Mouse (Mus musculus): ENCODE measurements at regions not wholly inside any gene's neighbourhood (a gene's known extent, or its start where the extent isn't known, plus 50 kb on each side); places are given as distances from the start of the nearest gene placed in this dataset.

DNA sequence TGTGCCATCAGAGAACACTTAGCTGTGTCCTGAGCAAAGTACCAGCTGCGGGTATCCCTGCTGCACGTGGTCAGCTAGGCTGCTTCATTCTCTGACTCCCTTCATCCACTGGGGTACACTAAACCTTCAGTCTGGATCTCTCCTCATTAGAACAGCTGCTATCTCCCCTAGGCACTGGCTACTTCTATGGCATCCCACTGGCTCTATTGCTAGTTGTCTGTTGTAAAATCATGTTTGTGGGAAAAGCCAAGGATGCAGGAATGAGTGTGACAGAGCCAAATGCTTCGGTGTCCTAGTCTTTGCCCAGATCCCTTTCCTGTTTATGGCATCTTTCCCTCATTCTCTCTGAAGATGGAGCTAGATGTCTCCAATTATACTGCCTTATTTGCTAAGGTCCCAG, 440.9 kb downstream of the Nbas start:
- Histone ChIP-seq H3K27me3 (ENCODE audit: control insufficient read depth, insufficient read depth, insufficient read length) (no peaks in the 10 kb centered on the region), H3K4me2 (ENCODE audit: low read depth) (no peak overlapping the region), H3K4me3 (no peak overlapping the region), H3ac (ENCODE audit: control insufficient read depth, insufficient read length) (no peak overlapping the region), H3K79me2 (ENCODE audit: control insufficient read depth, insufficient read depth) (no peaks in the 10 kb centered on the region), H3K36me3 (ENCODE audit: control insufficient read depth, insufficient read depth) (no peaks in the 10 kb centered on the region)
- TF ChIP-seq REST (IDR thresholded peaks at IDR 0.05; ENCODE audit: insufficient read depth, insufficient read length), result no peak
- no peak for TF ChIP-seq POLR2AphosphoS2 (IDR thresholded peaks at IDR 0.05; ENCODE audit: insufficient read length, low read depth)
- no peak for TF ChIP-seq MYOG (IDR thresholded peaks at IDR 0.05; ENCODE audit: control insufficient read depth in 1 of 3, insufficient read depth in 1 of 3, insufficient read length in 2 of 3, low read depth in 2 of 3)
- no peak for TF ChIP-seq SRF (IDR thresholded peaks at IDR 0.05; ENCODE audit: control insufficient read depth, insufficient read length, low read depth)
- no peak for TF ChIP-seq TCF3 (IDR thresholded peaks at IDR 0.05; ENCODE audit: insufficient read length, low read depth)
- TF ChIP-seq TCF12 (IDR thresholded peaks at IDR 0.05; ENCODE audit: insufficient read depth, poor library complexity, severe bottlenecking), result no peak
- no peak for TF ChIP-seq USF1 (IDR thresholded peaks at IDR 0.05; ENCODE audit: low read depth)
- no peak for TF ChIP-seq POLR2A (IDR thresholded peaks at IDR 0.05; ENCODE audit: insufficient read length, low read depth)
- no peak for TF ChIP-seq MAX (IDR thresholded peaks at IDR 0.05; ENCODE audit: low read depth)
- no peak for TF ChIP-seq MYOD1 (IDR thresholded peaks at IDR 0.05; ENCODE audit: control insufficient read depth in 1 of 3, insufficient read length in 2 of 3, low read depth in 2 of 3)

DNA sequence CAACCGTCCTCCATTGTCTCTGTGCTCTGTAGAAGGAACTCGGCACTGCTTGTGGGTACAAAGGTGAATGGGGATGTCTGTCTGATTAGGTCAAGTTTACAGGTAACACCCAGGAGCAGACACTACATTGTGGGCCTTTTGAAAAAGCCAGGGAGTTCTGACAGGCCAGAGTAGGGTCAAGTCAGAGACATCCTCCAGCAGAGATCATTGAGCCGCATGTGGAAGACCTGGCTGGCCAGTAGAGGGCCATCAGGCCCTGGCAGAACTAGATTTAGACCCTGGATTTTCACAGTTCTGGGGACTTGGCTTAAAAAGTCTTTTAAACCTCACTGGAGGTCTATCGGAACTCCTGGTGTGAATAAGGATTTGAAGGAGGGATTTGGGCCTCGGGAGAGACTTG, 438.8 kb downstream of the Nbas start:
- Histone ChIP-seq H3K4me3 (no peak overlapping the region), H3K36me3 (ENCODE audit: control insufficient read depth, insufficient read depth) (no peaks in the 10 kb centered on the region), H3K27me3 (ENCODE audit: control insufficient read depth, insufficient read depth, insufficient read length) (no peaks in the 10 kb centered on the region), H3K4me2 (ENCODE audit: low read depth) (no peak overlapping the region), H3K79me2 (ENCODE audit: control insufficient read depth, insufficient read depth) (no peaks in the 10 kb centered on the region), H3ac (ENCODE audit: control insufficient read depth, insufficient read length) (no peak overlapping the region)
- TF ChIP-seq MYOD1 (IDR thresholded peaks at IDR 0.05; ENCODE audit: control insufficient read depth in 1 of 3, insufficient read length in 2 of 3, low read depth in 2 of 3) (no peak), POLR2A (IDR thresholded peaks at IDR 0.05; ENCODE audit: insufficient read length, low read depth) (no peak), TCF3 (IDR thresholded peaks at IDR 0.05; ENCODE audit: insufficient read length, low read depth) (no peak), REST (IDR thresholded peaks at IDR 0.05; ENCODE audit: insufficient read depth, insufficient read length) (no peak), E2F4 (IDR thresholded peaks at IDR 0.05; ENCODE audit: insufficient read depth) (no peak), SRF (IDR thresholded peaks at IDR 0.05; ENCODE audit: control insufficient read depth, insufficient read length, low read depth) (no peak), POLR2AphosphoS2 (IDR thresholded peaks at IDR 0.05; ENCODE audit: insufficient read length, low read depth) (no peak), TCF12 (IDR thresholded peaks at IDR 0.05; ENCODE audit: insufficient read depth, poor library complexity, severe bottlenecking) (no peak), CEBPB (IDR thresholded peaks at IDR 0.05; ENCODE audit: insufficient read depth, poor library complexity, severe bottlenecking) (no peak), USF1 (IDR thresholded peaks at IDR 0.05; ENCODE audit: low read depth) (no peak), MAX (IDR thresholded peaks at IDR 0.05; ENCODE audit: low read depth) (no peak), MYOG (IDR thresholded peaks at IDR 0.05; ENCODE audit: control insufficient read depth in 1 of 3, insufficient read depth in 1 of 3, insufficient read length in 2 of 3, low read depth in 2 of 3) (no peak)

- H3K36me3 ChIP-seq (ENCODE audit: control insufficient read depth, insufficient read depth), result no peaks in the 10 kb centered on the region
- no peaks in the 10 kb centered on the region for H3K79me2 ChIP-seq (ENCODE audit: control insufficient read depth, insufficient read depth)
- no peak overlapping the region for H3K4me3 ChIP-seq
- TF ChIP-seq USF1 (IDR thresholded peaks at IDR 0.05; ENCODE audit: low read depth), result no peak
- TF ChIP-seq CEBPB (IDR thresholded peaks at IDR 0.05; ENCODE audit: insufficient read depth, poor library complexity, severe bottlenecking), result no peak
- no peak overlapping the region for H3K4me2 ChIP-seq (ENCODE audit: low read depth)
- H3ac ChIP-seq (ENCODE audit: control insufficient read depth, insufficient read length), result no peak overlapping the region
- no peaks in the 10 kb centered on the region for H3K27me3 ChIP-seq (ENCODE audit: control insufficient read depth, insufficient read depth, insufficient read length)
Measured at GRCm38 (mm10) chr12:13706510-13706909, 437.6 kb downstream of the Nbas start.

DNA sequence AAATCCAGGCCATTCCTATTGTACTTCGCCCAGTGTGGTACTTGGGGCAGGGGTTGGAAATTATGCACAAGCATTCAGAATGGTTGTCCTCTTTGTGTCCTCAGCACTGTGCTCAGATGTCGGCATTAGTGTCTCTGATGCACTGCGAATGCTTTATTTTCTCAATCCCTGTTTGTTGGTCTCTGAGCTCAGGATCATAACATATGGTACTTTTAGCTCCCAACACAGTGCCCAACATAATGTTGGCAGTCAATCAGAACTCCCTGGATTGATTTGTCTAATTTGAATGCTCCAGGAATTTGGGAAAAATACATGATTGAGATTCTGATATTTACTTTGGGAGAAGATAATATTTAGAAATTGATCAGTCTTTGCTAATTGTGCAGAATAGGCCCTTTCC, 434.7 kb downstream of the Nbas start:
- H3K27me3 ChIP-seq (ENCODE audit: control insufficient read depth, insufficient read depth, insufficient read length), result no peaks in the 10 kb centered on the region
- TF ChIP-seq SRF (IDR thresholded peaks at IDR 0.05; ENCODE audit: control insufficient read depth, insufficient read length, low read depth), result no peak

GRCm38 (mm10) chr12:13699858-13700257, 430.9 kb downstream of the Nbas start:
- Histone ChIP-seq H3K4me2 (ENCODE audit: low read depth) (no peak overlapping the region), H3K4me3 (no peak overlapping the region), H3K27me3 (ENCODE audit: control insufficient read depth, insufficient read depth, insufficient read length) (no peaks in the 10 kb centered on the region), H3K36me3 (ENCODE audit: control insufficient read depth, insufficient read depth) (no peaks in the 10 kb centered on the region), H3K79me2 (ENCODE audit: control insufficient read depth, insufficient read depth) (no peaks in the 10 kb centered on the region), H3ac (ENCODE audit: control insufficient read depth, insufficient read length) (no peak overlapping the region)
- TF ChIP-seq TCF3 (IDR thresholded peaks at IDR 0.05; ENCODE audit: insufficient read length, low read depth) (no peak), SRF (IDR thresholded peaks at IDR 0.05; ENCODE audit: control insufficient read depth, insufficient read length, low read depth) (no peak), MYOG (IDR thresholded peaks at IDR 0.05; ENCODE audit: control insufficient read depth in 1 of 3, insufficient read depth in 1 of 3, insufficient read length in 2 of 3, low read depth in 2 of 3) (no peak), MYOD1 (IDR thresholded peaks at IDR 0.05; ENCODE audit: control insufficient read depth in 1 of 3, insufficient read length in 2 of 3, low read depth in 2 of 3) (no peak), E2F4 (IDR thresholded peaks at IDR 0.05; ENCODE audit: insufficient read depth) (no peak), REST (IDR thresholded peaks at IDR 0.05; ENCODE audit: insufficient read depth, insufficient read length) (no peak), USF1 (IDR thresholded peaks at IDR 0.05; ENCODE audit: low read depth) (no peak), POLR2AphosphoS2 (IDR thresholded peaks at IDR 0.05; ENCODE audit: insufficient read length, low read depth) (no peak), TCF12 (IDR thresholded peaks at IDR 0.05; ENCODE audit: insufficient read depth, poor library complexity, severe bottlenecking) (no peak), CEBPB (IDR thresholded peaks at IDR 0.05; ENCODE audit: insufficient read depth, poor library complexity, severe bottlenecking) (no peak), MAX (IDR thresholded peaks at IDR 0.05; ENCODE audit: low read depth) (no peak), POLR2A (IDR thresholded peaks at IDR 0.05; ENCODE audit: insufficient read length, low read depth) (no peak)

More for the DNA sequence above, 434.7 kb downstream of the Nbas start:
- Histone ChIP-seq H3K36me3 (ENCODE audit: control insufficient read depth, insufficient read depth) (no peaks in the 10 kb centered on the region), H3ac (ENCODE audit: control insufficient read depth, insufficient read length) (no peak overlapping the region), H3K4me3 (no peak overlapping the region), H3K4me2 (ENCODE audit: low read depth) (no peak overlapping the region), H3K79me2 (ENCODE audit: control insufficient read depth, insufficient read depth) (no peaks in the 10 kb centered on the region)
